Mouse (Mus musculus): ENCODE measurements at regions not wholly inside any gene's neighbourhood (a gene's known extent, or its start where the extent isn't known, plus 50 kb on each side); places are given as distances from the start of the nearest gene placed in this dataset.

DNA sequence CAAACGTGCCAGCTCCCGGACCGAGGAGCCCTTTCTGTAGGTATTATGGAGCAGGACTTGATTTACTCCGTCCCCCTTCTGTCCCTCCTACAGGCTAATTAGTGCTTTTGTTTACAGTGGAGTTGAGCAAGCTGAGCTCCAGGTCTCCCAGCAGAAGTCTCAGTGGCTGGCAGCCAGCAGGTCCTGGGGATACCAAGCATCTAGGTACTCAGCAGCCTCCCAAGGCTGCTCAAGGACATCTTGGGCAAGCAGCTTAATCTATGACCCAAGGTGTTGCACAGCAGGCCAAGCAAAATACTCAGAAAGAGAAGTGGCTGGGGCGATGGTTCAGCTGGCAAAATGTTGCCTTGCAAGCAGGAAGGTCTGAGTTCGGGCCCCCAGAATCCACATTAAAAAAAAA, 254.4 kb downstream of the Dysf start:
- no peak for DNase-seq (ENCODE audit: low read depth, low spot score)

DNA sequence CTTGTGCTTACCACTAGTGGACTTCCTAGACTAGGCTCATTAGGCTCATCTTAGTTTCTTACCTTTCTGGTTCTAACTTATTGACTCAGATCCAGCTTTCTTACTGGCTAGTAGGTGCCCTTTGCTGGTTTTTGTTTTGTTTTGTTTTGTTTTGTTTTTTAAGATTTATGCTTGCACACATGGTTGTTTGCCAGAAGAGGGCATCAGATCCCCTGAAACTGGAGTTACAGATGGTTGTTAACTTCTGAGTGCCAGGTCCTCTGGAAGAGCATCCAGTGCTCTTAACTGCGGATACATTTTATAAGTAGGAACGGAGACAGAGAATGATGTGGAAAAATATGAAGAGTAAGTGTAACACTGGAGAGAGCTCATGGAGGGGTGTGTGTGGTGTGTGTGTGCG, 253.1 kb downstream of the Dysf start:
- DNase-seq (ENCODE audit: low read depth, low spot score) = no peak
